Mouse (Mus musculus) megakaryocyte progenitor cell, adult 5-6 weeks (primary cell): ENCODE measurements around the gene Gm11034. TPM values are rescaled to one million over a fixed set of nuclear protein-coding genes. Genes with fewer than 3 reads are reported as not detected.
A peak's percentile ranks its signal among the peaks of the same experiment; 100 is the strongest.

Experiments used
- ATAC-seq: replicated peaks from 2 replicates; pipeline ENCODE4 v1.8.0; 2016; ENCODE audit warnings: mild to moderate bottlenecking, moderate TSS enrichment, inconsistent platforms; ENCODE audit not compliant: poor library complexity
- total RNA-seq, 2 experiments: library from RNA; stranded (forward) in 1 of 2; stranded (reverse) in 1 of 2; fragments of 157-497, 149-512 nt in 1 of 2; fragments of 200-1000 nt in 1 of 2; gene quantifications; 2 replicates each; pipeline versions ENCODE4 v1.2.3 to v1.2.4; 2015 to 2017

The Gm11034 gene
- total RNA-seq, 2 experiments from 2014 or later = not detected

GRCm38 (mm10) chr8:72212751-72213150, 685 bp downstream of the Gm11034 start, which contains the start of gene Cib3:
Cib3 (minus strand) TSS chr8:72212837.
- ATAC-seq = no peak

DNA sequence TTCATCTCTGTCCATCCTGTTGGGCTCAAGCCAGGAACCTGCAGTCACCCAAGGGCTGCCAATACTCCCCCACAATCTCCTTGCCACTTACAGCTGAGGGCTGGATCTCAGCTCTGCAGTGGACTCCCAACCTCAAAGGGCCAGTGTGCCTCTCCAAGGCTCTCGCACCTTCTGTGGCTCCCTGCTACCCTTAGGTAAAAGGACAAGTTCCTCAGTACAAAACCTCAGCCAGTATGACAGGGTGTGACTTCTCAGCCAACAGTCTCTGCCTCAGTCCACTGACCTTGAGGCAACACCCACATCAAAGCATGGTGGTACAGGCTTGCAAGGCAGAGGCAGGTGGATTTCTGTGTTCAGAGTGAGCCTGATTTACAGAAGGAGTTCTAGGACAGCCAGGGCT, 1.6 kb downstream of the Gm11034 start:
- ATAC-seq = no peak

- ATAC-seq = no peak; the same call in 1 of the 2 replicates
Observed at GRCm38 (mm10) chr8:72210710-72211109, 2.7 kb downstream of the Gm11034 start.

GRCm38 (mm10) chr8:72210222-72210621, 3.2 kb downstream of the Gm11034 start:
- ATAC-seq = no peak

GRCm38 (mm10) chr8:72208582-72208981, 4.9 kb downstream of the Gm11034 start:
- 0 out of 2 replicates have a peak, but pooled peaks have one; percentile 15 for ATAC-seq

GRCm38 (mm10) chr8:72197997-72198396, 15.4 kb downstream of the Gm11034 start:
- ATAC-seq = peak; percentile 68

GRCm38 (mm10) chr8:72192065-72192464, 21.4 kb downstream of the Gm11034 start:
- ATAC-seq = no peak

DNA sequence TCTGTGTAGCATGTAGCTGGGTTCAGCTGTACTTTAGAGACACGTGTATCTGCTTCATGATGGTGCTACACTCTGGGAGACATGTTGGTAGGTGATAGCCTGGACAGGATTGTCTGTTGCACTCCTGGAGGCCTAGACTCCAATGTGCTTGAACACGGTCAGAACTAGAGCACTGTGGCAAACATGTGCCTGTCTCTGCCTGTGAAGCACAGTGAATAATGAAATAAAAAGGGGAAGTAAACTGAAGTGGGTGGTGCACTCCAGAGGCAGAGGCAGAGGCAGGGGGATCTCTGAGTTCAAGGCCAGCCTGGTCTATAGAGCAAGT, 23.3 kb downstream of the Gm11034 start:
- peak; percentile 59 for ATAC-seq

DNA sequence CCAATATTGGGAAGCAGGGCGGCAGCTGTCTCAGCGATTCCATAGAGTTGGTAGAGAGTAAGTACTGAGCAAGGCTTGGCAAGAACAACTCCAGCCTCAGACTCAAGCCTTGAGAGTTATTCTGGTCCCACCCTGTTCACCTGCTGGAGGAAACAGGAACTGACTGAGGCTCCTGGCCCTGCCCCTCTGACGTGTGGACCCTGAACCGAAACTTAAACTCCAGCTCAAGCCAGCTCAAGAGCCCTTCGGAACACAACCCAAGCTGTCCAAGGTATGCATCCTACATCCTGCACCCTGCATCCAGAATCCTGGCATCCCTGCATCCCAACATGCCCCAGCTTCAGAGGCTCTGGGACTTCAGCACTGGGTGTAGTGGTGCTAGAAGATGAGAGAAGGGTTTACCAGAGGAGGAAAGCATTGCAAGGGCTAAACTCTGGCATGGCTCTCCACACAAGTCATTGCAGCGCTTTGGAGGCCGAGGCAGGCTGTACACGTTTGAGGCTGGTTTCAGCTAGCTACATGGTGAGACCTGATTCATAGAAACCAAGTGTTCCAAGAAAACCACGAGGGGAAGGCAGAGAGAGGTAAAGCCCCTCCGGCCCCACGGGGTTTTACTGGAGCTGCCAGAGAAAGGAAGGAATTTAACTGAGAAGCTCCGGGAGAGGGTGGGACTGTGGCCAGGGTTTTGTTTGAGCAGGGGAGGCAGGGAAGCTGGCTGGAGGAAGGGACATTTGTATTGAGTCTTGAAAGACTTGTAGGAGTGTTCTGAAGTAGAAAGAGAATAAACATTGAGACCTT, 23.8 kb downstream of the Gm11034 start, which contains the start of gene Hsh2d:
TSS of gene Hsh2d (plus strand) at position 222 of the 798 bp plus-strand sequence.
- peak; percentile 95 for ATAC-seq

DNA sequence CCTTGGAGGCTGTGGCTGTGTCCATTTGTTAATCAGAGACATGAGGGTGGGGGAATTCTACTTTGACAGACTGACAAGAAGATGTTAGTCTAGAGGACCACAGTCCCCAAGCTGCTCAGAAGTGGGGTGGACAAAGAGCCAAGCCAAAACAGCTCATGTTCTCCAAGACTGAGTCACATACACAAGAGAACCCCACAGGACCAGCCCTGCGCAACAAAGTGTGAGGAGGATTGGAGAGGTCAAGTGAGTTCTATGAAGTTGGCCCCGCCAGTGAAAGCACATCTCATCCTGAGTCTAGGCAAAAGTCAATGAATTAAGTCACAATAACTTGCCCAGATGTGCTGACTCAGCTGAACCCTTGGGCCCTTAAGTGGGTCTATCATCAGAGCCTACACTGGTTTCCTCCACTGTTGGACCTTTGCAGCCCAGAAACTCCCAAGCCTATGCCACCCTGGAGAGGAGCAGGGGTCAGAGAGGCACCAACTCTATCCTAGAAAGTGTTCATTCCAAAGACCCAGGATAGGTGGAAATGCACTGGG, 25.6 kb downstream of the Gm11034 start:
- no peak for ATAC-seq

GRCm38 (mm10) chr8:72183554-72184202, 29.8 kb downstream of the Gm11034 start:
- ATAC-seq = peak; percentile 90

DNA sequence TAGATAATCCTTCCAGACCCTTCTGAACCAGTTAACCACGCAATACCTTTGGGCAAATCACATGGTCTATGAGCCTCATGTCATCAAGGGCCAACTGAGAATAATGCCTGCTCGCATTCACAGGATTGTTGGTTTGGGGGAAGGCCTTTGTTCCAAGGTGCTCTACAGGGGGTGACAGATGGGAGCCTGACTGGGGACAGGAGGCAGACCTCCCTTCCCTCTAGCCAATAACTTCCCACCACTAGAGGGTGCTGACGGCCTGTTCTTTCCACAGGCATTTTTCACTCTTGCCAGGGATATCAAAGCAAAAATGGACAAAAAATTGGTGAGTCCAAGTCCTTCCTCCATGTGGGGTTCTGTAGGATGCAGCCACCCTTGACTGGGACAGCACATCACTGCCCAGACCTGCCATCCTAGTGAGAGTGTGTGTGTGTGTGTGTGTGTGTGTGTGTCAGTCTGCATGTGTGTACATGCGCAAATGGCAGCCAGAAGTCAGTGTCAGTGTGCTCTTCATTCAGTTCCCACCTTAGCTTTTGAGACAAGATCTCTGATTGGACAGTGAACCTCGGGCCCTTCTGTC, 36.0 kb downstream of the Gm11034 start:
- ATAC-seq = peak; percentile 95

DNA sequence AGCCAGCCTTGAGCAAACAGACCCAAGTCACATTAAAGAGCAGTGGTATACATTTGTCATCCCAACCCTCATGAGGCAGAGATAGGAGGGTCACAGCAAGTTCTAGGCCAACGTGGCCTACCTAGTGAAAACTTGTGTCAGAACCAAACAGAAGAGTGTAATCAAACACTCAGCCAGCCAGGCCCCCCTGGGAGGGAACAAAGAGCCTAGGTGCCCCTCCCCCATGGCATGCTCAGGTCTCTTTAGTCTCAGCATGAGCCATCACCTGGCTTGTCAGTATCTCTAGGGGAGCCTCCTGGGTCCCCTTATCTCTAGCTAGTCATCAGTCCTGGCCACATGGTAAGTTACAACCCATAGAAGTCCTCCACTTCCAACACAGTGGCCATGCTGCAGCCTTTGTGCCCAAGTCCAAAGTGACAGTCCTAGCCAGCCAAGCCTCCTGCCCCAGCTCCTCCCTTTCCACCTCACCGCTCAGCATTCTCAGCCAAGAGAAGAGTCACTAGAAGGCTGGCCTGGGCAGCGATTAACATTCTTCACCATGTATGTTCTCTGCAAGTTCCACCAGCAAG, 43.7 kb downstream of the Gm11034 start:
- ATAC-seq = no peak

GRCm38 (mm10) chr8:72169098-72169668, 44.3 kb downstream of the Gm11034 start:
- peak; percentile 92 for ATAC-seq

Other genes starting within 250 kb of the Gm11034 start
- gene Cyp4f18, start 204.0 kb downstream of the Gm11034 start, total RNA-seq (2015) = 6.5 and 10.8 TPM in 2 replicates
- gene Cyp4f18, start 204.0 kb downstream of the Gm11034 start, total RNA-seq (2017) = 2.0 and 5.6 TPM in 2 replicates
- gene Olfr372, start 172.4 kb downstream of the Gm11034 start, total RNA-seq (2015) = not detected in 2 replicates
- not detected in 2 replicates for gene Olfr372, start 172.4 kb downstream of the Gm11034 start, total RNA-seq (2017)
- not detected in 2 replicates for gene Olfr373, start 130.5 kb downstream of the Gm11034 start, total RNA-seq (2015)
- gene Olfr373, start 130.5 kb downstream of the Gm11034 start, total RNA-seq (2017) = not detected in 2 replicates
- not detected in 2 replicates for gene Olfr374, start 106.6 kb downstream of the Gm11034 start, total RNA-seq (2015)
- not detected in 2 replicates for gene Olfr374, start 106.6 kb downstream of the Gm11034 start, total RNA-seq (2017)
- 37.0 and 46.0 TPM in 2 replicates for gene Tpm4, start 78.7 kb downstream of the Gm11034 start, total RNA-seq (2015)
- gene Tpm4, start 78.7 kb downstream of the Gm11034 start, total RNA-seq (2017) = 64.2 and 73.9 TPM in 2 replicates
- gene Rab8a, start 52.4 kb downstream of the Gm11034 start, total RNA-seq (2015) = 34.3 and 47.3 TPM in 2 replicates
- 329 and 425 TPM in 2 replicates for gene Rab8a, start 52.4 kb downstream of the Gm11034 start, total RNA-seq (2017)
- gene Hsh2d, start 24.0 kb downstream of the Gm11034 start, total RNA-seq (2015) = 6.6 and 8.7 TPM in 2 replicates
- 4.5 and 5.9 TPM in 2 replicates for gene Hsh2d, start 24.0 kb downstream of the Gm11034 start, total RNA-seq (2017)
- gene Cib3, start 799 bp downstream of the Gm11034 start, total RNA-seq (2015) = not detected in 2 replicates
- not detected in 2 replicates for gene Cib3, start 799 bp downstream of the Gm11034 start, total RNA-seq (2017)
- gene Fam32a, start 6.1 kb upstream of the Gm11034 start, total RNA-seq (2015) = 40.5 and 44.9 TPM in 2 replicates
- gene Fam32a, start 6.1 kb upstream of the Gm11034 start, total RNA-seq (2017) = 37.5 and 39.1 TPM in 2 replicates
- gene Ap1m1, start 26.4 kb upstream of the Gm11034 start, total RNA-seq (2015) = 88.1 and 90.6 TPM in 2 replicates
- 52.4 and 65.4 TPM in 2 replicates for gene Ap1m1, start 26.4 kb upstream of the Gm11034 start, total RNA-seq (2017)
- 58.7 and 76.6 TPM in 2 replicates for gene Gm10282, start 91.6 kb upstream of the Gm11034 start, total RNA-seq (2015)
- gene Gm10282, start 91.6 kb upstream of the Gm11034 start, total RNA-seq (2017) = 68.3 and 86.8 TPM in 2 replicates
- 10.8 and 21.8 TPM in 2 replicates for gene Klf2, start 105.4 kb upstream of the Gm11034 start, total RNA-seq (2015)
- gene Klf2, start 105.4 kb upstream of the Gm11034 start, total RNA-seq (2017) = 2.0 and 6.6 TPM in 2 replicates
- 44.6 and 57.1 TPM in 2 replicates for gene Eps15l1, start 207.8 kb upstream of the Gm11034 start, total RNA-seq (2015)
- 35.2 and 41.4 TPM in 2 replicates for gene Eps15l1, start 207.8 kb upstream of the Gm11034 start, total RNA-seq (2017)
- 2.2 TPM in 2 replicates for gene Calr3, start 230.2 kb upstream of the Gm11034 start, total RNA-seq (2015)
- gene Calr3, start 230.2 kb upstream of the Gm11034 start, total RNA-seq (2017) = 2.9 TPM in 2 replicates
- 3.0 and 3.3 TPM in 2 replicates for gene 1700030K09Rik, start 230.2 kb upstream of the Gm11034 start, total RNA-seq (2015)
- 6.3 and 6.5 TPM in 2 replicates for gene 1700030K09Rik, start 230.2 kb upstream of the Gm11034 start, total RNA-seq (2017)